Mouse (Mus musculus): Measurements from ENCODE around the gene Prss56.
A peak's percentile ranks its signal among the peaks of the same experiment; 100 is the strongest.

Gene Prss56

DNA sequence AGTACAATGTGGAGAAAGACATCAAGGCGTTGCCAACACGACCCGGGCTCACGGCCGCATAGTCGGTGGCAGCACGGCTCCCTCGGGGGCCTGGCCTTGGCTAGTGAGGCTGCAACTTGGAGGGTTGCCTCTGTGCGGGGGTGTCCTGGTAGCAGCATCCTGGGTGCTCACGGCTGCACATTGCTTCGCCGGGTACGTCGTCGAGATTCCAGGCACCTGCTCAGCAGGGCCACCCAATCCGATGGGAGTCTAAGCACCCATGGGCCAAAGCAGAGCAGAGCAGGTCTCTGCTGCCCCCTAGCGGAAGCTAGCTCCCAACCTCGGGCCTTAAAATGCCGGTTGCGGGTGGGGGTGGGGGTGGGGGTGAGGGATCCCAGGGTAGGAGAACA, 1.6 kb downstream of the Prss56 start:
- DNase-seq (ENCODE audit: low read depth, low spot score): peak; percentile 75

DNA sequence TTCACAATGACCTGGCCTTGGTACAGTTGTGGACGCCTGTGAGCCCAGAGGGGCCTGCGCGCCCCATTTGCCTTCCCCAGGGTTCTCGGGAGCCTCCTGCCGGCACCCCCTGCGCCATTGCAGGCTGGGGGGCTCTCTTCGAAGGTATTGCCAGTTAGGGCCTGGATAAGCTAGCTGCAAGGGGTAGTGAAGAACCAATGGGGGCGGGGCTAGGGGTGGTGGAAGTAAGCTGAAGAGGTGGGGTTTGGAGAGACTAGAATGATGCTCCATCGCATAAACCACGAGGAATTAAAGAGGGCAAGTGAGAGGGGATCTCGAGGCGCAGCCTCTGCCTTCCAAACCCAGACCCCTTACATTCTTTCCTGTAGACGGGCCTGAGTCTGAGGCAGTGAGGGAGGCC, 2.4 kb downstream of the Prss56 start:
- peak; percentile 58 for DNase-seq (ENCODE audit: low read depth, low spot score)

DNA sequence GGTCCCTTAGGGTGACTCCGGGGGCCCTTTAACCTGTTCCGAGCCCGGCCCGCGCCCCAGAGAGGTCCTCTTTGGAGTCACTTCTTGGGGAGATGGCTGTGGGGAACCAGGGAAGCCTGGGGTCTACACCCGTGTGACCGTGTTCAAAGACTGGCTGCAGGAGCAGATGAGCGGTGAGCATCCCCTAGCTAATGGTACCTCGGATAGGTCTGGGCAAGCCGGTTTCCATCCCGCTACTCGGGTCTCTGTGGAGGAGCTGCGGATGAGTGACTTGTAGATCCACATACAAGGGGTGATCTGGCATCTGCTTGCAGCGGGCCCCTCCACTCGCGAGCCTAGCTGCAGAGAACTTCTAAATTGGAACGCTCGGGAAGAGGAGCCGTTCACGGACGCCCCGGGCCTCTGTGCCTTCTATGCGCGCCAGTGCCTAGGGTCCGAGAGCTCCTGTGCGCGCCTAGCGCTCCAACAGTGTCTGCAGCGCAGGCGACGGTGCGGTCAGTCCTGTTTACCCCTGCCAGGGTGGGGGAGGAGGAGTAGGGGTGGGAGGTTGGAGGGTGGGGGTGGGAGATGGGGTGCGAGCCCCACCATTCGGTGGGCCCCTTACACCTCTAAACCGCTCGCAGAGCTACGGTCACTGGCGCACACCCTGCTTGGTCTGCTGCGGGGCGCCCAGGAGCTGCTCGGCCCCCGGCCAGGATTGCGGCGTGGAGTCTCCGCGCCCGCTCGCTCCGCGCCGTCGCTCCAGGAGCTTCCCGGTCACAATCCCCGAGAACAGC, 3.3 kb downstream of the Prss56 start:
- peak; percentile 47 for DNase-seq (ENCODE audit: low read depth, low spot score)

- peak; percentile 86 for DNase-seq (ENCODE audit: low read depth, low spot score)
These were observed 3.9 kb downstream of the Prss56 start for GRCm38 (mm10) chr1:87187037-87187355.

DNA sequence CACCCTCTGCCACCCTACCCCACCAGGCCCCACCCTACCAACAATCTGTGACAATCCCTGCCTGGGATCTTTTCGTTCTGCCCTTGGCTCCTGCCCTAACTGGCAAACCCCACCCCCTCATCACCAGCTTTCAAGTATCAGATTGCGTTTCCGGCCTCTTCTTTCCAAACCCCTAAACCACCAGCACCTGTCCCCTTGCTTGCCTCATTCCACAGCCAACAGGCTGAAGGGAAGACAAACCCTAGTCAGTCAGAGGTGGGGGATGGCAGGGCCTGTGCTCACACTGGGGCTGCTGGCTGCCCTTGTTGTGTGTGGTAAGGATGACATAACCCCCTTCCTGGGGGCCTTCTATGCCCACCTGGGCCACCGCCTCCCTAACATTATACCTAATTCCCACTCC, 7.3 kb downstream of the Prss56 start, which contains the start of gene Chrnd:
TSS of gene Chrnd (plus strand) at position 179 of the 400 bp plus-strand sequence.
- DNase-seq (ENCODE audit: low read depth, low spot score): no peak

GRCm38 (mm10) chr1:87197296-87197695, 14.2 kb downstream of the Prss56 start:
- DNase-seq (ENCODE audit: low read depth, low spot score): no peak

DNA sequence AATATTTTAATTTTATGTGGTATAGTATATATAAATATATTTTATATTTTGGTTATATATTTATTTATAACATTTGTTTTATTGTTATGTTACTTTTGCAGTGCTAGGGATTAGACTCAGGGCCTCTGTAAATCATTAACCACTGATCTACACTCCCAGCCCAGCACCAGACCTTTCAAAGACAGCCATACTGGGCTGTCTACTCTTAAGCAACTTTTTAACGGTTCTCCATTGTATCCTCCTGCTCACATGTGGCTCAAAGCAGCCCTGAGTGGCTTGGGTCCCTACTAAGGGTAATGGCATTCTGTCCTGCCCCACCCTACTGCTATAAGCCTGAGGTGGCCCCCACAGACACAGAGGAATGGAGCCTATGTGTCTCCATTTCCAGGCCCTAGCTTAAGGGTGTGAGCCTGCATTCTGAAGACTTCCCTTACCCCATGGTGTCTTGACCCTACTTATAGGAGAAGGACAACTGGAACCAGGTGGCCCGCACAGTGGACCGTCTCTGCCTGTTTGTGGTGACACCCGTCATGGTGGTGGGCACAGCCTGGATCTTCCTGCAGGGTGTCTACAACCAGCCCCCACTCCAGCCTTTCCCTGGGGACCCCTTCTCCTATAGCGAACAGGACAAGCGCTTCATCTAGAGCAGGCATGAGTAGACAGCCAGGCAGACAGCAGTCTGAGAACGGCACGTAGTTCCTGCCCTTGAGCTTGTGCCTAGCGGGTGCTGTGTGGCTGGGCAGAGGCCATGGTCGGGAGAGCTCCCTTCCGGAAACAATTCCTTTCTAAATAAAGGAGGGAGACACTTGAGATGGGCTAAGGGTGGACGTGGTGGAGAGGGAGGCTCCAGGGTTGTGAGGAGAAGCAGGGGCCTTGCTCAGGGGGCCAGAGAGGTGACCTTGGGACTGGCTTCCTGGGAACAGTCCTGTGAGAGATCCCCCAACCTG, 15.3 kb downstream of the Prss56 start:
- no peak for DNase-seq (ENCODE audit: low read depth, low spot score)

GRCm38 (mm10) chr1:87200811-87201210, 17.7 kb downstream of the Prss56 start:
- DNase-seq (ENCODE audit: low read depth, low spot score): no peak

DNA sequence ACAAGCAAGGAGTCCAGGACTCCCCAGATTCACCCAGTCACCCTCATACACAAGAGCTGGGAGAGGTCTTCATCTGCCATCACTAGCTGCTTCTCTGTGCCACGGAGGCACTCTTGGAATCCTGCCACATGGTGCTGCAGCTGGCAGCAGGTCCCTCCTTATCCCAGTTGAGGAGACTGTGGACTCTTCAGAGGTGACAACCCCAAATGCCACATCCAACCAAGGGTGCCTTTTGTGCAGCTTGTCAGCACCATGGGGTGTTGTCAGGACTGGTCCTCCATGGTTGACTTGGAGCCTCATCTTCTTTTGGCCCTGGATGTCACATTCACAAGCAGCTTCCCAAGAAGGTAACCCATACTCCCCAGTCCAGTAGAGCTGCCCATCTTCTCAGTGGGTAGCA, 18.7 kb downstream of the Prss56 start:
- no peak for DNase-seq (ENCODE audit: low read depth, low spot score)

- DNase-seq (ENCODE audit: low read depth, low spot score): no peak
These were observed 20.7 kb downstream of the Prss56 start for GRCm38 (mm10) chr1:87203779-87204178.

DNA sequence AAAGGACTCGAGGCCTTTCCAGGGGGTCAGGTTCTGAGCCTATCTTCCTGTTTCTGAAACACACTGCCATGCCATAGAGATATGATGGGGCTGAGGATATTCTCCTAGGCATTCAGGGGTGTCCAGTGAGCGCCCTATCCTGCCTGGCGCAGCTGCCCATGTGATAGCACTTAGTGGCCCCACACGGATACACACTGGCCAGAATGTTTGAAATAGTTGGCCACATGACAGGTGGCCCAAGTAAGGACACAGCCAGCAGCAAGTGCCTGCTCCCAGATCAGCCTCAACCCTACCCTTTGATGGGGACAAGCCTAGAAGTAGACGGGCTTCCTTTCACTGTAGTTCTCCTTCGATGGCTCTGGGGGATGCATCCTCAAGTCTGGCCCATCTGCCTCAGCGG, 21.4 kb downstream of the Prss56 start, which contains the start of gene Chrng:
TSS of gene Chrng (plus strand) at position 193 of the 400 bp plus-strand sequence.
- no peak for DNase-seq (ENCODE audit: low read depth, low spot score)

DNA sequence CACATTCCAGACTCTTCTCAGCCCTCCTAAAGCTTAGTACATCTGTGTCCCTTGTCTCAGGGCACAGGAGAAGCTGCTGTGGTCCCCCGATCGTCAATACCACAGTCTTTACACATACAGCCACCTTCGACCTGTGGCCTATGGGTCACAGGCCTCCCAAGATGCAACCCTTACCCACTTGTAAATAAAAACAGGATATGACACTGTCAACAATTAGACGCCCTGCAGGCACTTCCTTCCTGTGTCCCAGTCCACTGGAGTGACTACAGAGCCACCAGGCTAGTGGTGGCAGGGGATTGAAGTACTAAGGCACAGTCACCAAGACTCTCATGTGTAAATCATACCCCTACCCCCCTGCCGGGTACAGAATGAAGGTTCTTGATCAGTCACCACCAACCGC, 21.9 kb downstream of the Prss56 start:
- DNase-seq (ENCODE audit: low read depth, low spot score): no peak

GRCm38 (mm10) chr1:87205502-87205901, 22.4 kb downstream of the Prss56 start:
- DNase-seq (ENCODE audit: low read depth, low spot score): no peak

GRCm38 (mm10) chr1:87206339-87206738, 23.2 kb downstream of the Prss56 start:
- peak; percentile 76 for DNase-seq (ENCODE audit: low read depth, low spot score)

- no peak for DNase-seq (ENCODE audit: low read depth, low spot score)
These were observed 28.3 kb downstream of the Prss56 start for GRCm38 (mm10) chr1:87211431-87211830.

DNA sequence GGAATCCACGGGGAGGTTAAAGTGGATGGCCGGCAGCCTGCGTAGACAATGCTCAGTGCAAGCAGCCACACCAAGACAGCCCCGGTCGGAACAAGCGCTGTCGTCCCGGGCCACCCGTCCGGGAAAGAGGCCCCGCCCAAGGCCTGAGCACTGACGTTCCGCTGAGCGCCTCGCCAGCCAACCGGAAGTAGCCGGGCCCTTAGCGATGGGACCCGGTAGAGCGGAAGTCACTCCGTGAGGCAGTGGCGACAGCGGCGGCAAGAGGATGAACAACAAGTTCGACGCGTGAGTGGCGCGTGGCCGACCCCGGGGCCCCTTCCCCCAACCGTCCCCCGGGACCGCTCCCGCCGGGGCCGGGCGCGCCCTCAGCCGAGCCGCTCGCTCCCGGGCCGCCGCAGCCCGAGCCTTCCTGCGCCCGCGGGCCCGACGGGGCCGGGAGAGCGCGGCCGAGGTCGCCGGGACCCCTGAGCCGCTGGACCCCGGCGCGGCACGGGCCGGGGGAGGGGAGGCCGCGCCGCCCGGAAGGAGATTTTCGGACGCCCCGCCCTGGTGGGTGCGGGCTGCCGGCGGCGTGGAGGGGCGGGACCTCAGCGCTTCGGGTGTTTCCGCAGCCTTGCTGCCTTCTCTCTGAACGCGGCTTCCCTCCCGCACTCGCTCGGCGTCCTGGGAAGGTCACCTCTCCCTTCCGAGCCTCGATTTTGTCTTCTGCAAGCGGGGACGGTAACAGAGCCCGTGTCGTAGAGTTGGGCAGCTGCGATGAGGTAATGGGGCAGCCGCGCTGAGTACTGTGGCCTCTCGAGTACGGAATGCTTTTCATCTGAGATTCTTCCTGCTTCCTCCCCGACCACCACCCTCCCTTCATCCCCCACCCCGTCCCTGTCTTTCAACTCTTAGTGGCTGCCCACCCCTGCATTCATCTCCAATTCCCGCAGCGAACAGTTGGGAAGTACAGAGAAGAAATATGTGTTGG, 30.9 kb downstream of the Prss56 start, which contains the start of gene Eif4e2:
TSS of gene Eif4e2 (plus strand) at position 180 of the 970 bp plus-strand sequence.
- DNase-seq (ENCODE audit: low read depth, low spot score): peak; percentile 96

- no peak for DNase-seq (ENCODE audit: low read depth, low spot score)
These were observed 31.6 kb downstream of the Prss56 start for GRCm38 (mm10) chr1:87214748-87215147.

DNA sequence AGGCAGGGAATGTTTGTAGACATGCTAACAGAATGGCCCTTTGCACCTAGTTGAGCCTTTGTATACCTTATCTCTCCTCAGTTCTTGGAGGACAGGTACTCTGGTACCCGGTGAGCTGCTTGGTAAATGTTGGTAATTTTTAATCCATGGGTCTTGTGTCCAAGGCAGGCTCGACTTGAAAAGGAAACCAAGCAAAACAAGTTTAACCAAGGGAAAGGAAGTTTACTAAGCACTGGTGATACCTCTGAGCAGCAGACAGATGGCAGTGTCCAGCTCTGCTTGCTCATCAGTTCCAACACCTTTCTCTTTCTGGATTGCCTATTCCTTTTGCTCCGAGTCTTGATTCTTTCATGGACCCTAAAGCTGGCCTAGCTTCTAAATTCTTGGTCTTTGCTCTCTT, 34.8 kb downstream of the Prss56 start:
- peak; percentile 89 for DNase-seq (ENCODE audit: low read depth, low spot score)

DNA sequence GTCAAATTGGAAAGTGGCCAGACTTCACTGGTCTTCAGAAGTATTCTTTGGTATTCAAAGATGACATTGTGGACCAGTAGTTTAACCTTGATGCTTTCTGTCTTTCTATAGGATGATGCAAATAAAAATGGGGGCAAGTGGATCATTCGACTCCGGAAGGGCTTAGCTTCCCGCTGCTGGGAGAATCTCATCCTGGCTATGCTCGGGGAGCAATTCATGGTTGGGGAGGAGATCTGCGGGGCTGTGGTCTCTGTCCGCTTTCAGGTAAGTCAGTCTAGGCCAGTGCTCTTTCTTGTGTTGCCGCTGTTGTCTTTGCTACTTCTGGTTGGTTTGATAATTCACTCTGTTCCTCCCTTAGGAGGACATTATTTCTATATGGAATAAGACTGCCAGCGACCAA, 42.6 kb downstream of the Prss56 start:
- peak; percentile 90 for DNase-seq (ENCODE audit: low read depth, low spot score)

DNA sequence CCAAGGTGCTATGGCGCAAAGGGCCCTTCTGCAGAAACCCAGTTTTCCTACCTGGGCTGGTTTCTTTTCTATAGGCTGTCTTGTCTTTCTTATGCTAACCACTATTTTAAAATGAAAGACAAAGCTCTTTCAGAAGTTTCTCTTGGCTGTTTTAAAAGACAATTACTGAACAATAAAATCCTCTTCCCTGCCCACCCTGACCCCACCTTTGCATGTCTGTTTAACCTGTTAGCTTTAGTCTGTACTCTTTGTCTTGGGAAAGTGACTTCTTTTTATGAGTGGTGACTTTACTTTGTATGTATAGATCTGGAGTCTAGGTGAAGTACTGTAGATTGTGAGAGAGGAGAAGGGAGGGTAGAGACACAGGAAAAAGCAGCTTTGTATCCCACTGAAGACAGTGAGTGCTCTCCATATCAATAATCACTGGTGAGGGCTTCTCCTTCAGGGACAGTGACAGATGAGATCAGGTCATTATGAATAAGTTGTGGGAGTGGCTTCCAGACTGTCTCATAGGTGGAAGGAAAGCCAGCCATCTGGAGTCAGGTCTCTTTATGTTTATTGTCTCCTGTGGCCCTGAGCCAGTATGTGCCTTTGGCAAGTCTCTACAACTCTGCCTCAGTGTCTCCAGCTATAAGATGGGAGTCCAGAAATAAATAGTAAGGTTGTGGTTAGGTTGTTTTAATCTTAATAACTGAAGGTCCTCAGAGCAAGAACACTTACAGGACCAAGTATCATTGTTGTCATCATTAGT, 43.5 kb downstream of the Prss56 start:
- peak; percentile 97 for DNase-seq (ENCODE audit: low read depth, low spot score)

DNA sequence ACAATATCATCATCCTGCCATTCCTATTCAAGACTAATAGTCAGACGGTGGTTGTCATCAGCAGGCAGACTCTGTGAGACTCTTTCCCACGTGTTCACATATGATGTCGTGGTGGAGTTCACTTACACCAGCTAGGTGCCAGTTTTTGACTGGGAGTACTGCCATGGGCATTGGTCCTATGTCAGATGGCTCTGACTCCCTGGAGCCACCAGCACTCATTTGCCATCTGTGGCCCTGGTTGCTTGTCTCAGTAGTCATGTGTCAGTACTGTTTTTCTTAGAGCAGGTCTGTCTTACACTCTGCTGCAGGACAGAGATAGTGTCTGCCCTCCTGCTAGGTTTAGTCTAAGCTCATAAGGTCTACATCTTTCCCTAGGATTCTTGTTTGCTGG, 44.0 kb downstream of the Prss56 start:
- DNase-seq (ENCODE audit: low read depth, low spot score): no peak

All from R1 (cell line).